Mouse (Mus musculus): Measurements from ENCODE around the gene Cycs.

DNA sequence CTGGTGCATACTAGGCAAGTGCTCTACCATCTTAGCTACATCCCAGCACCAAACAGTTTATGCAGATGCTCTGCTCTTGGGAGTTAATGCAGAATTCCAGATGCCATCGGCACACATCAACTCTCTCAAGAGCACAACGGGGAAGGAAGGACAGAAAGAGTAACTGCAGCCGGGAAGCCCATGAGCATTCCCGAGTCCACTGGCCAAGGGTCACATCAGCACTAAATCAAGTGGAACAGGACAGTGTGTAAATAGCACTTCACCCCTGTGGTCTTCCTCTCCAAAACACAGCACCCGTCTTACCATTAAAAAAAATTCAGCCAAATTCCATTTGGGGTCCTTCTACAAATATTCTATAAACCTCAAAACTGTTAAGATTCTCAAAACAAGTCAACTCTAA is 20.0 kb upstream of the Cycs start:
- TF ChIP-seq CTCF (IDR thresholded peaks at IDR 0.05; ENCODE audit: low read depth, low read length) (no peak), POLR2AphosphoS5 (IDR thresholded peaks at IDR 0.05; ENCODE audit: insufficient replicate concordance, low read depth, low read length) (no peak), GATA1 (IDR thresholded peaks at IDR 0.05; ENCODE audit: borderline replicate concordance, low read length) (no peak), TAL1 (conservative IDR thresholded peaks at IDR 0.05; ENCODE audit: low read depth, low read length) (no peak)
